Mouse (Mus musculus) cerebellum, postnatal 14 days (tissue): ENCODE results near the gene Olfr922.

ENCODE experiments used
- DNase-seq, 2 experiments: peaks; one replicate each; pipeline ENCODE4 v3.0.0; 2021; ENCODE audit warnings: mixed read lengths in 2 of 2

The Olfr922 gene

GRCm38 (mm10) chr9:38814314-38814713 is at the start of gene Olfr922:
Olfr922 (plus strand) TSS chr9:38814614.
- DNase-seq = no peak

- DNase-seq = no peak
Observed at GRCm38 (mm10) chr9:38772768-38773167, 41.6 kb upstream of the Olfr922 start, which contains the start of gene Olfr921. Olfr921 (plus strand) TSS chr9:38773068.

GRCm38 (mm10) chr9:38792689-38793088 is 21.7 kb upstream of the Olfr922 start:
- DNase-seq = no peak

- no peak for DNase-seq
Observed at GRCm38 (mm10) chr9:38805696-38806095, 8.7 kb upstream of the Olfr922 start.

GRCm38 (mm10) chr9:38815458-38815986 is 1.1 kb downstream of the Olfr922 start:
- no peak for DNase-seq

GRCm38 (mm10) chr9:38826245-38826644 is 11.8 kb downstream of the Olfr922 start, which contains the start of gene Olfr923:
Olfr923 (plus strand) TSS chr9:38826545.
- DNase-seq = no peak

GRCm38 (mm10) chr9:38833027-38833426 is 18.6 kb downstream of the Olfr922 start:
- no peak for DNase-seq

GRCm38 (mm10) chr9:38844149-38844548 is 29.7 kb downstream of the Olfr922 start, which contains the start of gene Olfr924:
Olfr924 (plus strand) TSS chr9:38844449.
- DNase-seq = no peak

GRCm38 (mm10) chr9:38854760-38855159 is 40.3 kb downstream of the Olfr922 start, which contains the start of gene Olfr26:
Olfr26 (plus strand) TSS chr9:38855060.
- DNase-seq = no peak
